Mouse (Mus musculus): ENCODE measurements around the gene Zfp106. TPM values are rescaled to one million over a fixed set of nuclear protein-coding genes. Genes with fewer than 3 reads are reported as not detected.
A peak's percentile ranks its signal among the peaks of the same experiment; 100 is the strongest.

Gene Zfp106
- polyA plus RNA-seq, 1 experiment: 19.7 TPM

- Histone ChIP-seq H3K27ac (ENCODE audit: control insufficient read depth, insufficient read depth, low read depth, low read length) (no peak overlapping the region), H3K4me1 (ENCODE audit: control insufficient read depth, insufficient read depth, low read length) (no peaks in the 10 kb centered on the region; the same call in 1 of the 2 replicates), H3K27me3 (ENCODE audit: control insufficient read depth, insufficient read depth, low read length) (no peaks in the 10 kb centered on the region), H3K36me3 (ENCODE audit: control insufficient read depth, insufficient read depth, low read length) (no peaks in the 10 kb centered on the region), H3K4me3 (ENCODE audit: control insufficient read depth, low read depth, low read length) (no peak overlapping the region)
- TF ChIP-seq CTCF (IDR thresholded peaks at IDR 0.05; ENCODE audit: control insufficient read depth, insufficient read depth, insufficient replicate concordance, low read depth, low read length) (no peak), POLR2A (IDR thresholded peaks at IDR 0.05; ENCODE audit: control insufficient read depth, low read depth, low read length) (no peak)
Measured at GRCm38 (mm10) chr2:120470856-120471255, 92.8 kb downstream of the Zfp106 start.

- no peaks in the 10 kb centered on the region; the same call in 1 of the 2 replicates for H3K4me1 ChIP-seq (ENCODE audit: control insufficient read depth, insufficient read depth, low read length)
- H3K27me3 ChIP-seq (ENCODE audit: control insufficient read depth, insufficient read depth, low read length): no peaks in the 10 kb centered on the region
- no peaks in the 10 kb centered on the region for H3K36me3 ChIP-seq (ENCODE audit: control insufficient read depth, insufficient read depth, low read length)
- no peak for TF ChIP-seq CTCF (IDR thresholded peaks at IDR 0.05; ENCODE audit: control insufficient read depth, insufficient read depth, insufficient replicate concordance, low read depth, low read length)
- H3K4me3 ChIP-seq (ENCODE audit: control insufficient read depth, low read depth, low read length): no peak overlapping the region
- H3K27ac ChIP-seq (ENCODE audit: control insufficient read depth, insufficient read depth, low read depth, low read length): no peak overlapping the region
Measured at GRCm38 (mm10) chr2:120469715-120470114, 93.9 kb downstream of the Zfp106 start.

- Histone ChIP-seq H3K27me3 (ENCODE audit: control insufficient read depth, insufficient read depth, low read length) (no peaks in the 10 kb centered on the region), H3K4me1 (ENCODE audit: control insufficient read depth, insufficient read depth, low read length) (no peaks in the 10 kb centered on the region; the same call in 1 of the 2 replicates), H3K4me3 (ENCODE audit: control insufficient read depth, low read depth, low read length) (no peak overlapping the region; the same call in 1 of the 2 replicates), H3K27ac (ENCODE audit: control insufficient read depth, insufficient read depth, low read depth, low read length) (peak overlapping the region; percentile 41; the same call in 1 of the 2 replicates), H3K36me3 (ENCODE audit: control insufficient read depth, insufficient read depth, low read length) (no peaks in the 10 kb centered on the region)
- no peak for TF ChIP-seq CTCF (IDR thresholded peaks at IDR 0.05; ENCODE audit: control insufficient read depth, insufficient read depth, insufficient replicate concordance, low read depth, low read length)
- no peak for TF ChIP-seq POLR2A (IDR thresholded peaks at IDR 0.05; ENCODE audit: control insufficient read depth, low read depth, low read length)
Measured at GRCm38 (mm10) chr2:120469220-120469619, 94.4 kb downstream of the Zfp106 start.

- Histone ChIP-seq H3K27ac (ENCODE audit: control insufficient read depth, insufficient read depth, low read depth, low read length) (no peak overlapping the region), H3K36me3 (ENCODE audit: control insufficient read depth, insufficient read depth, low read length) (no peaks in the 10 kb centered on the region), H3K4me3 (ENCODE audit: control insufficient read depth, low read depth, low read length) (no peak overlapping the region), H3K27me3 (ENCODE audit: control insufficient read depth, insufficient read depth, low read length) (no peaks in the 10 kb centered on the region), H3K4me1 (ENCODE audit: control insufficient read depth, insufficient read depth, low read length) (no peaks in the 10 kb centered on the region; the same call in none of the 2 replicates)
- no peak for TF ChIP-seq POLR2A (IDR thresholded peaks at IDR 0.05; ENCODE audit: control insufficient read depth, low read depth, low read length)
- TF ChIP-seq CTCF (IDR thresholded peaks at IDR 0.05; ENCODE audit: control insufficient read depth, insufficient read depth, insufficient replicate concordance, low read depth, low read length): no peak
Measured at GRCm38 (mm10) chr2:120468011-120468410, 95.6 kb downstream of the Zfp106 start.

GRCm38 (mm10) chr2:120465397-120465785 lies 98.3 kb downstream of the Zfp106 start:
- TF ChIP-seq POLR2A (IDR thresholded peaks at IDR 0.05; ENCODE audit: control insufficient read depth, low read depth, low read length) (no peak), CTCF (IDR thresholded peaks at IDR 0.05; ENCODE audit: control insufficient read depth, insufficient read depth, insufficient replicate concordance, low read depth, low read length) (no peak)
- Histone ChIP-seq H3K27me3 (ENCODE audit: control insufficient read depth, insufficient read depth, low read length) (no peaks in the 10 kb centered on the region), H3K27ac (ENCODE audit: control insufficient read depth, insufficient read depth, low read depth, low read length) (no peak overlapping the region), H3K4me3 (ENCODE audit: control insufficient read depth, low read depth, low read length) (no peak overlapping the region), H3K36me3 (ENCODE audit: control insufficient read depth, insufficient read depth, low read length) (no peaks in the 10 kb centered on the region), H3K4me1 (ENCODE audit: control insufficient read depth, insufficient read depth, low read length) (no peaks in the 10 kb centered on the region; the same call in none of the 2 replicates)

- Histone ChIP-seq H3K4me1 (ENCODE audit: control insufficient read depth, insufficient read depth, low read length) (no peaks in the 10 kb centered on the region; the same call in none of the 2 replicates), H3K27me3 (ENCODE audit: control insufficient read depth, insufficient read depth, low read length) (no peaks in the 10 kb centered on the region), H3K4me3 (ENCODE audit: control insufficient read depth, low read depth, low read length) (no peak overlapping the region), H3K27ac (ENCODE audit: control insufficient read depth, insufficient read depth, low read depth, low read length) (no peak overlapping the region), H3K36me3 (ENCODE audit: control insufficient read depth, insufficient read depth, low read length) (no peaks in the 10 kb centered on the region)
- TF ChIP-seq POLR2A (IDR thresholded peaks at IDR 0.05; ENCODE audit: control insufficient read depth, low read depth, low read length) (no peak), CTCF (IDR thresholded peaks at IDR 0.05; ENCODE audit: control insufficient read depth, insufficient read depth, insufficient replicate concordance, low read depth, low read length) (no peak)
Measured at GRCm38 (mm10) chr2:120464732-120465396, 98.8 kb downstream of the Zfp106 start.

GRCm38 (mm10) chr2:120464091-120464490 lies 99.6 kb downstream of the Zfp106 start:
- Histone ChIP-seq H3K27me3 (ENCODE audit: control insufficient read depth, insufficient read depth, low read length) (no peaks in the 10 kb centered on the region), H3K4me3 (ENCODE audit: control insufficient read depth, low read depth, low read length) (no peak overlapping the region), H3K4me1 (ENCODE audit: control insufficient read depth, insufficient read depth, low read length) (no peaks in the 10 kb centered on the region; the same call in 1 of the 2 replicates), H3K27ac (ENCODE audit: control insufficient read depth, insufficient read depth, low read depth, low read length) (no peak overlapping the region), H3K36me3 (ENCODE audit: control insufficient read depth, insufficient read depth, low read length) (no peaks in the 10 kb centered on the region)
- TF ChIP-seq CTCF (IDR thresholded peaks at IDR 0.05; ENCODE audit: control insufficient read depth, insufficient read depth, insufficient replicate concordance, low read depth, low read length): no peak
- no peak for TF ChIP-seq POLR2A (IDR thresholded peaks at IDR 0.05; ENCODE audit: control insufficient read depth, low read depth, low read length)

All from testis, adult 2 months (tissue).